Mouse (Mus musculus): ENCODE measurements around the gene Sgcd.

The Sgcd gene

GRCm38 (mm10) chr11:47294741-47295140, 694.0 kb downstream of the Sgcd start:
- no peak for DNase-seq (ENCODE audit: low spot score in 2 of 2)

DNA sequence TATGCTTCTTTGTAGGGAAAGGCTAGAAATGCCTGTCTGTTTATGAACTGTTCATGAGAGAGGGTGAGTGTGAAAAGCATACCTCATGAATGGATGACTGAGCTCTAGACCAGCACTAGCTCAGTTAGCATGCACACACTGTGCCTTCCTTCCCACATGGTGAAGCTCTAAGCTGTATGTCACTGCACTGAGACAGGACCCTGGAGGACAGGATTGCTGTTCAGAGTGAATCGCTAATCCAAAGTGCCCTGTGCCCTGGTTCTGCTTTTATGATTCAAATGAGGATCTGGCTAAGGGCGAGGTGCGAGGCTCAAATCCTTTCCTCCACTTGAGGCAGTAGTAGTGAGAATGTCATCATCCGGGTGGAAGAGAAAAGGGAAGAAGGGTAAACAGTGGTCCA, 712.2 kb downstream of the Sgcd start:
- no peak for DNase-seq (ENCODE audit: low spot score in 2 of 2)

DNA sequence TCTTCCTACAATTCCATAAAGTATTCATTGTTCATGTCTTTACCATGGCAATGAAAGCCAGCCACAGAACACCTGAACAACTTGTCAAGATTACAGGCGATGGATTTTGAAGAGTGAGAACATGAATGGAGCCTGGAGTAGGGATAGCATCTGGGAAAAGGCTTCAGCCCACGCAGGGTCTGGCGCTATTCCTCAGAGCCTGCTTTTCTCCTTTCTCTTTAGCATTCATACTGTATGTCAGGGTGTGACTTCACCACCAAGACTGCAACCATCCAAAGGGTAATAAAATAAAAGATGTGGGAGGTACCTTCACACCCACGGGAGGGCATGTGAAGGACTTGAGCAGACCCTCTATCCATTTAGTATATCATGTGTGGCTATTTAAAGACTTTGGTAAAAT, 720.2 kb downstream of the Sgcd start:
- DNase-seq (ENCODE audit: low spot score in 2 of 2), result no peak

DNA sequence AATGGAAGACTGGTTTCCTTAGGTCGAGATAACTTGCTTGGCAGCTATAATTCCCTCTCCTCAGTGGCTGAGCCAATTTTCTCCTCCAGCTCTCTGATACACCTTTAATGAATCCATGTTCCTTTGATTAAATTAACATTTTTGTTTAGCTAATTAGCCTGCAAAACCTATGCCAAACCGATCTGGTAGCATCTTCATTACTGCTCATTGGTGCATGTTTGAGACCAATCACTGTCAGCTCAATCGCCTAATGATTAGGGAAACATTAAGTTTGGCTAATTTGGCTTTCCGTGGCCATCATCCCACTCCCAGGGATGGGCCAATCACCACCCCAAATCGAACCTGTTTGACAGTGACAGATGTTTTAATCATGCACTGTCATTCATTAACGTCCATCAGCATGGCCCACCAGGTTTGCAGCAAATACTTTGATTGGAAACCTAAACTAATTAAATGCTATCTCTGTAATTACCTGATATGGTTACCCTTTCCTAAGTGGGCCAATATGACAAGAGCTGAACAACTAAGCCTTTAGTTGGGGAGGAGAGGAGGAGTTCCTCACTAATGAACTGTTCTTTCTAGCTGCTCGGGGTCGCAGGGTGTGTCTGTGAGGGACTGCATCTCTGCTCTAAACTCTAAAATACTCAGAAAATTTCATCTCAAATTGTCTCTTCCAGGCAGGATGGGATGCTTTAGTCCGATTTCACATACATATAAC, 724.3 kb downstream of the Sgcd start:
- no peak for DNase-seq (ENCODE audit: low spot score in 2 of 2)

DNA sequence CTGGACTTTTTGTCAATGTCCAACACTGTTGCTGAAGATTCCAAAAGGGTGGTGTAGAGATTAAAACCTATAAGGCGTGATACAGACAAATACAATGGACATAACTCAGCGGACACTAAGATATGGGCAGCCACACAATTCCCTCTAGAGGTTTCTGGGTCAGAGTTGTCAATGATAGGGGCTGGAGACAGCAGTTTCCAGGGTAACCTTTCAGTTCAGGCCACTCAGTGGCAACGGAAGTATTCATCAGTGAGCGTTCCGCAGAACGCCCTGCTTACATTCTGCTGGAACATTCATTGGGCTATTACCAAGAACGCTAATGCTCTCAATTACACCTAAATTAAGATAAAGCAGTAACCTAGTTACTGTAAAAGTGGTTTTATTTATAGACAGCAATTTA, 738.5 kb downstream of the Sgcd start:
- DNase-seq (ENCODE audit: low spot score in 2 of 2), result no peak

GRCm38 (mm10) chr11:47248345-47248893, 740.4 kb downstream of the Sgcd start:
- DNase-seq (ENCODE audit: low spot score in 2 of 2), result no peak

DNA sequence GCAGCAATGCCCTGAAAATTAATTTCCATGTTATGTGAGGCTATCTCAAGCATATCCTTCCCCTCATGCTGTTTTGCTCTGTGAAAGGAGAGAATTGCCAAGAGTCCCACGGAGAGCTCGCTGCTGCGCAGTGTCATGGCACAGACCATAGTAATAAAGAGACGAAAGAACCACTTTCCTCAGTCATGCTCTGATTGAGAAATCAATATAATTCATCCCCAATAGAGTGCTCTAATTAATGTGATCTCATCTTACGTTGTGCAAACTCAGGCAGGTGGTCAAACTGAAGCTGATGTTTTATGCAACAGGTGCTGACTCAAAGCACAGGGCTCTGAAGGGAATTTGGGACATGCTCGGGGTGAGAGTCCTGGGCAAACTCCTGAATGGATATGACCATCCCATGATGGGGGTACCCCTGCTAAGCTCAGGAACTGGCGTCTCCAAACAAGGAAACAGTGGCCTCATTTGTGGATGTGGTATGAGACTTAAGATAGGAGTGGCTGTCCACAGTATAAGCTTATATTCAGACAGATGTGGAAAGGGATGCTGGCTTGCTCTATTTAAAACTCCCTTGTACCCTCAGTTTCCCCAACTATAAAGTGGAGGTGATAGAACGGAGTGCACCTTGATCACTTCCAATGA, 740.9 kb downstream of the Sgcd start:
- no peak for DNase-seq (ENCODE audit: low spot score in 2 of 2)

DNA sequence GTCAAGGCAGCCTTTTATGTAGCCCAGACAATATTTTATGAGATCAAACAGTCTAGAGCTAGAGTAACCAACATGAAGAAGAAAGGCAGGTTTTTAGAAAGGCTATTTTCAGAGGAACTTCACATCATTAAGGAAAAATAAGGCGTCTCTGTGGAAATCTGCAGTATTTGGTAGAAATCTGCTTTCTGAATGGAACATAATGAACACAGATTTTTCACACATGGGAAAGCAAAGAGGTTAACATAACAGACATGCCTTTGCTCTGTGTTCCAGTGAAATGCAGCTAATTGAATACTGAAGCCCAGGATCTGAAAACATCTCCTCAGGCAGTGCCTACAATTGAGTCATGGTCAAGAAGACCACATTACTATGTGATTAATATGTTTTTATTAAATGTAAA, 746.4 kb downstream of the Sgcd start:
- DNase-seq (ENCODE audit: low spot score in 2 of 2), result no peak

DNA sequence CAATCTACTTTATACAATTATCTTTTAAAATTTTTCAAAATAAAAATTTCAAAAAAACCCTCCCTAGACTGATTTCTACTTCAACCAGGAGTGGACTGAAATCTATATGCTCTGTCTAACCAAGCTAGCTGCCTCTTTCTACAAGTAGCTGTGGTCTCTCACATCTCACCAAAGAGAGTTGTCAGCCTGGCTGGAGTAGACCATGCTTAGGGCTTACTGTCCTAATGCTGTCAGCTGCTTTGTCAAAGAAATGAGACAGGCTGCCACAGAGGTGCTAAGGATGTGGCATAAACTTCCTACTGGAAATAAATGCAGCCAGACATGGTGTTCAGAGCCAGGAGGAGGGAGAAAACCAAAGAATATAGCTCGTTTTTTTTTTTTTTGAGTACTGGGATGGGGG, 760.5 kb downstream of the Sgcd start:
- DNase-seq (ENCODE audit: low spot score in 2 of 2), result no peak

DNA sequence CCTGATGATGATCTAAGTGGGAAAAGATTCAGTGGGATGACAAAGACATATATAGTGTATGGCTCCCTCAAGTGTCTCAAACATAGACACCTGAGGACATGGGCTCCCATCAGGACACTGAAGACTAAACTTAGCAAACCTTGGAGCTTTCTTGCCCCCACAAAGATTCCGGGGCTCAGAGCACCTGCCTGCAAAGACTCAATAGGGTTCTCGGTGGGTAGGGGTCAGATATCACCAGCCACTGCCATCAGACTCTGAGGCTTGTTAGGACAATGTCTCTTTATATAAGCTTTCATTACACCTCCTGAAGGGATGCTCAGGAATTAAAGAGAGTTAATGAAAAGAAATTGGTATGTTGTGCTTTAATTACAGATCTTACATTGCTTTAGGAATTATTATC, 764.6 kb downstream of the Sgcd start:
- DNase-seq (ENCODE audit: low spot score in 2 of 2), result no peak

DNA sequence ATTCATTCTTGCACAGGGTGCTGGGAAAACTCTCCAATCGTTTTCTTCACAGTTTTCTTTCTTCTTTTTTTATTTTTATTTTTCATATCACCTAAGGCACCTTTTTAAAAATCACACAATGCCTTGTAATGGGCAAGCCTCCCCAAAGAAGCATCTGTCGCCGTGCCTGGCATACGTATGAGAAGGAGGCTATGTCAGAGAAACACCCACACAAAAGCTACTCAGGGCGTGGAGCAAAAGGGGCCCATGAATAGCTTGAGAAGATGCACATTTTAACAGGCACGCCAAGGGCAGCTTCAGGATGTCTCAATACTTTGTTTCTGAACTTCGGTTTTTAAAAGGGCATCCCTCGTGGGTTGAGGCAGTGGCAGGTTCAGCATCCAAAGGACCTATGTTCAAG, 777.2 kb downstream of the Sgcd start:
- no peak for DNase-seq (ENCODE audit: low spot score in 2 of 2)

DNA sequence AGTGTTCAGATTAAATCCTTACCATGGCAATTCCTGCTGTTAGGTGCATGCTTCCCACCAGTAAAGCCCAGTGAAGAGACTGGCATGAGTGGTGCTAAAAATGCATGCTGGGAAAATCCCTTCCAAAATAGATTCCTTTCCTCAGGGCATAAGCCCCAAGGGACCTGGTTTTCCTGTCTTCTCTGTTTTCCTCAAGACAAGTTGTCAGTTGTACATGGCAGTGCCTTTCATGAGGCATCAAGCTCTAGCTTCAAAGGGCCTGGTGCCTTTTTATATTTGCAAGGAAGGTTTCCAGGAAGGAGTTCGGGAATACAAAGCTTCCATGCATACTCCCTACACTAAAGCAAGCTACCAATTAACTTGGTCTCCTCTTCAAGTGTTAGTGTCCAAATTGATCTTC, 782.3 kb downstream of the Sgcd start:
- DNase-seq (ENCODE audit: low spot score in 2 of 2), result no peak

DNA sequence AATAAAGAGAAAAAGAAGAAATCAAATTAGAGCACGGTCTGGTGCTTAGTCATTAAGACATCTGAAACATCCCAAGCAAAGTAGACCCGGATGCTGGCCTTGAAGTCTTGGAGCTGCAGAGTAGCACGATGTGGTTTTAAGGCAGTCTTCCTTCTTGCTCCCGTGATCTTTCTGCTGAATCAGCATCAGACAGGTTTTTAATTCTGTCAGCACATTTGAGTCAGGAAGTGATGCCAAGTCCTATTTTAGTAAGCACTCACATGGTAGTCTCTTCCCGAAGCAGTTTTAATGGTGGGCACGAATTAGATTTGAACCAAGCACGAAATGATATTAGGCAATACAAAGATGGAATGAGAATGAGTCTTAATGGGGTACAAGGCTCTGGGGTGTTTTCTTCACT, 789.7 kb downstream of the Sgcd start:
- DNase-seq (ENCODE audit: low spot score in 2 of 2), result no peak

- no peak for DNase-seq (ENCODE audit: low spot score in 2 of 2)
Measured at GRCm38 (mm10) chr11:47188556-47188955, 800.2 kb downstream of the Sgcd start.

GRCm38 (mm10) chr11:47174977-47175376, 813.8 kb downstream of the Sgcd start:
- DNase-seq (ENCODE audit: low spot score in 2 of 2), result no peak

DNA sequence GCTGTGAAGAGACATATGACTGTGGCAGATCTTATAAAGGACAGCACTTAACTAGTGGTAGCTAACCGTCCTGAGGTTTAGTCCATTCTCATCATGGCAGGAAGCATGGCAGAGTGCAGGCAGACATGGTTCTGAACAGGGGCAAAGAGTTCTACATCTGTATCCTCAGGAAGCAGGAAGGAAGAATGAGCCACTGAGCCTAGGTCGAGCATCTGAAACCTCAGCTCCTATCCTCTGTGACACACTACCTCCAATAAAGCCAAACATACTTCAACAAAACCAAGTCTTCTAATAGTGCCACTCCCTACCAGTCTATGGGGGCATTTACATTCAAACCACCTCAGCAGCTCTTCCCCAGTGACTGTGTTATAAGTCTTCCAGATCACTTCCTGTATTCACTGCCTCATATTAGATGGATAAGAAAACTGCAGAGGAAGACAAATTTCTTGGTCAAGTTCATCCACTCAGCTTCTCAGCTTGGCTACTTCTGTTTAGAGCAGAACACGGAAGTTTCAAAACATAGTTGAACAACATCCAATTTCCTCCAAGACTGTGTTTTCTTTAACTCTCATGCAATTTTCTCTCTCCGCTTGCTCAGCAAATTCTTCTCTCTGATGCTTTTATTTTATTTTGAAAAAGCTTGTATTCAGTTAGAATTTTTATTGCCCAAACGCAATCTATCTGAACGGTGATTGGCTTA, 817.7 kb downstream of the Sgcd start:
- DNase-seq (ENCODE audit: low spot score in 2 of 2), result no peak

- DNase-seq (ENCODE audit: low spot score in 2 of 2), result no peak
Measured at GRCm38 (mm10) chr11:47167376-47167775, 821.4 kb downstream of the Sgcd start.

GRCm38 (mm10) chr11:47158089-47158488, 830.7 kb downstream of the Sgcd start:
- DNase-seq (ENCODE audit: low spot score in 2 of 2), result no peak

DNA sequence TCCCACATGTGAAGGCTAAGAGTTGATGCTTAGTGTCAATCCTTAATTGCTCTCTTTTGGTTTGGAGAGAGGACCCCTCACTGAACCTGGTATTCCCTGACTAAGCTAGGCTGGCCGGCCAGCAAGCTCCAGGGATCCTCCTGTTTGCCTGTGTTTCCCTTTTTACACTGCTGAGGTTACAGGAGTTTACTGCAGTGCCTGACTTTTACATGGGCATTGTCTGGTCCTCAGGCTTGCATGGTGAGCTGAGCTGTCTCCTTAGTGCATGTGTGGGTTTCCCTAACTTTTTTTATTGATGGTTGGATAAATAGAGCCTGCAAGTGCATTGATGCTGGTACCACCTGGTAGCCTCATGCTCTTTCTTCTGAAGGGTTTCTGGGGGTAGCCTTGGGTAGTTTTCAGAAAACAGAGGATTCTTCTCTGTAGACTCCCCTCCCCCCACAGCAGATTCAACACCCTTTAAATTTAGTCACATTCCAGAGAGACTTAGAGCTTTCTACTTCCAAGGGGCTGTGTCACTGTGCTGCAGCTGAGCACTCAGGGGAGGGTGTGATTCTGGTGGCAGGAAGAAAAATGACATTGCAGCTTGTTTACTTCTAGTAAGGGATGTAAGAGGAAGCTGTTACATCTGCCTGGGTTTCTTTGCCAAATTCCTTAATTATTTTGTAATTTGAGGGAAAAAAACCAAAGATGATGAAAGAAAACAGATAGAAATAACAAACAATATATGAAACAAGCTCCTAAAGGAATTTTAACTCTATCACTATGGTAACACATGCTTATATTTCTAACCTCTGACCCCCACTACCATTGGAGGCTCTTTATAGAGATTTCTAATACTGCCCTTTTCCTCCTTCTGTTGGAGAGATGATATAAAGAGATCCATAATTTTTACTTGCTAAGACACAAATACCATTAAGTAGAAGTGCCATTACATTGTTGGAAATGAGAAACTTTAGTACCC, 831.8 kb downstream of the Sgcd start:
- DNase-seq (ENCODE audit: low spot score in 2 of 2), result no peak

GRCm38 (mm10) chr11:47154837-47155430, 833.8 kb downstream of the Sgcd start:
- no peak for DNase-seq (ENCODE audit: low spot score in 2 of 2)

- DNase-seq (ENCODE audit: low spot score in 2 of 2), result no peak
Measured at GRCm38 (mm10) chr11:47149607-47150006, 839.2 kb downstream of the Sgcd start.

Data from frontal cortex, postnatal 14 days (tissue).